Mouse (Mus musculus): ENCODE data around the gene Spib.

The Spib gene

GRCm38 (mm10) chr7:44548497-44549087 is 16.7 kb upstream of the Spib start, which contains the start of gene Pold1:
Pold1 (minus strand) TSS chr7:44548849.
- peak; percentile 99 to 100 for DNase-seq (ENCODE audit: low spot score in 2 of 2)

- peak in 1 of 2 experiments; percentile 49 for DNase-seq (ENCODE audit: low spot score in 2 of 2)
Observed at GRCm38 (mm10) chr7:44547725-44548124, 15.9 kb upstream of the Spib start.

GRCm38 (mm10) chr7:44547041-44547440 is 15.2 kb upstream of the Spib start:
- DNase-seq (ENCODE audit: low spot score in 2 of 2): no peak

- DNase-seq (ENCODE audit: low spot score in 2 of 2): no peak
Observed at GRCm38 (mm10) chr7:44546274-44546673, 14.4 kb upstream of the Spib start.

GRCm38 (mm10) chr7:44543071-44543470 is 11.2 kb upstream of the Spib start:
- DNase-seq (ENCODE audit: low spot score in 2 of 2): no peak

- no peak for DNase-seq (ENCODE audit: low spot score in 2 of 2)
Observed at GRCm38 (mm10) chr7:44542555-44542954, 10.7 kb upstream of the Spib start.

GRCm38 (mm10) chr7:44538756-44539624 is 7.1 kb upstream of the Spib start:
- peak in 1 of 2 experiments; percentile 59 for DNase-seq (ENCODE audit: low spot score in 2 of 2)

- peak in 1 of 2 experiments; percentile 61 for DNase-seq (ENCODE audit: low spot score in 2 of 2)
Observed at GRCm38 (mm10) chr7:44537496-44537895, 5.6 kb upstream of the Spib start.

GRCm38 (mm10) chr7:44537009-44537408 is 5.1 kb upstream of the Spib start:
- no peak for DNase-seq (ENCODE audit: low spot score in 2 of 2)

GRCm38 (mm10) chr7:44536590-44536968 is 4.7 kb upstream of the Spib start:
- DNase-seq (ENCODE audit: low spot score in 2 of 2): peak in 1 of 2 experiments; percentile 64

- DNase-seq (ENCODE audit: low spot score in 2 of 2): peak in 1 of 2 experiments; percentile 56
Observed at GRCm38 (mm10) chr7:44535657-44536589, 4.1 kb upstream of the Spib start.

- DNase-seq (ENCODE audit: low spot score in 2 of 2): no peak
Observed at GRCm38 (mm10) chr7:44534656-44535441, 3.0 kb upstream of the Spib start.

- no peak for DNase-seq (ENCODE audit: low spot score in 2 of 2)
Observed at GRCm38 (mm10) chr7:44534242-44534641, 2.4 kb upstream of the Spib start.

GRCm38 (mm10) chr7:44533746-44534045 is 1.8 kb upstream of the Spib start:
- DNase-seq (ENCODE audit: low spot score in 2 of 2): no peak

- DNase-seq (ENCODE audit: low spot score in 2 of 2): no peak
Observed at GRCm38 (mm10) chr7:44532918-44533745, 1.3 kb upstream of the Spib start.

GRCm38 (mm10) chr7:44531207-44531606 is 664 bp downstream of the Spib start:
- DNase-seq (ENCODE audit: low spot score in 2 of 2): no peak

- DNase-seq (ENCODE audit: low spot score in 2 of 2): no peak
Observed at GRCm38 (mm10) chr7:44530507-44530906, 1.4 kb downstream of the Spib start.

- DNase-seq (ENCODE audit: low spot score in 2 of 2): no peak
Observed at GRCm38 (mm10) chr7:44529518-44529917, 2.4 kb downstream of the Spib start.

- DNase-seq (ENCODE audit: low spot score in 2 of 2): peak in 1 of 2 experiments; percentile 50
Observed at GRCm38 (mm10) chr7:44527483-44528398, 4.1 kb downstream of the Spib start.
